Mouse (Mus musculus) bone marrow macrophage, adult 2 months (primary cell): Measurements from ENCODE around the gene Flvcr2. TPM values are rescaled to one million over a fixed set of nuclear protein-coding genes. Genes with fewer than 3 reads are reported as not detected.

ENCODE experiments used
- H3K27ac ChIP-seq: 2 replicates; pipeline ENCODE4 v1.5.1; 2012; ENCODE audit warnings: low read depth, low read length; ENCODE audit not compliant: insufficient read depth
- H3K4me1 ChIP-seq: 2 replicates; pipeline ENCODE4 v1.6.1; 2012; ENCODE audit warnings: low read length; ENCODE audit not compliant: control insufficient read depth, insufficient read depth
- H3K4me3 ChIP-seq: 2 replicates; pipeline ENCODE4 v1.5.1; 2012; ENCODE audit warnings: mild to moderate bottlenecking, low read length, moderate library complexity; ENCODE audit not compliant: insufficient read depth
- CTCF ChIP-seq: IDR thresholded peaks from 2 replicates; pipeline ENCODE4 v1.5.1; 2012; ENCODE audit warnings: low read depth, mild to moderate bottlenecking, low read length, moderate library complexity
- POLR2A ChIP-seq: IDR thresholded peaks from 2 replicates; pipeline ENCODE4 v1.6.1; 2012; ENCODE audit warnings: mild to moderate bottlenecking, low read depth, low read length, borderline replicate concordance
- polyA plus RNA-seq: library from polyadenylated mRNA; stranded (reverse); fragments of >200 nt; gene quantifications from 2 replicates; pipeline ENCODE4 v1.2.4, GENCODE M21; 2012; ENCODE audit not compliant: missing spikeins, insufficient read depth, insufficient read length

The Flvcr2 gene
- polyA plus RNA-seq, 1 experiment, result not detected

DNA sequence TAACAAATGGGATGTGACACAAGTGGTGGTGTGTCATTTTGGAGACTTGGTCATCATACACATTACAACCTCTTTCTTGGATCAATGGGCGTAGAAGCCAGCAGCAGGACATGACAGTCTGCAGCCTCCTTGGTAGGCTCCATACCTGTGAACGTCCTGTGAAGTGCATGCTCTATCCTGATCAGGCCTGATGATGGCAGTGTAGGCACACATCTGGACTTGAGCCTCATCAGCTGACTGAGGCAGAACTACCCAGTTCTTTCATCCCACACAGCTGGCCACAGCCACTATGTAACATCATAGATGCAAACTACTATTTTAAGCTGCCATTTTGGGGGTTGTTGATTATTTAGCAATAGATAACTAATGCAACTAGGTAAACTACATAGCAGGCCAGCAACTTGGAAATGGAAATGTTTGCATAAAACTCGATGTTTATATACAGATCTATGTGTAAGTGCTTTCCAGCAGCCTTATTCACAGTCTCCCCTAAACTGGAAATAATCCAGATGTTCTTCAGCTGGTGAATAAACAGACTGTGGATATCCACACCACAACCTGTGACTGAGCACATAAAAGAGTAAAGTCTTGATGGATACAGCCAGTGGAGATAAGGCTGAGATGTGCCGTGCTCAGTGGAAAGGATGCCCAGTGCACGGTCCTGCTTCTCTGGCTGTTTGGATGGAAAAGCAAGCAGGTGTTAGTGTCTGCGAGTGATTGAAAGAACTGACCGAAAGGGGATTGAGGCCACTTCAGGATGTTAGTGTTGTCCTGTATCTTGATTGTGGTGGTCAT, 102.0 kb downstream of the Flvcr2 start:
- Histone ChIP-seq H3K4me1 (no peaks in the 10 kb centered on the region), H3K4me3 (no peak overlapping the region), H3K27ac (no peak overlapping the region)
- TF ChIP-seq POLR2A (no peak), CTCF (no peak)

DNA sequence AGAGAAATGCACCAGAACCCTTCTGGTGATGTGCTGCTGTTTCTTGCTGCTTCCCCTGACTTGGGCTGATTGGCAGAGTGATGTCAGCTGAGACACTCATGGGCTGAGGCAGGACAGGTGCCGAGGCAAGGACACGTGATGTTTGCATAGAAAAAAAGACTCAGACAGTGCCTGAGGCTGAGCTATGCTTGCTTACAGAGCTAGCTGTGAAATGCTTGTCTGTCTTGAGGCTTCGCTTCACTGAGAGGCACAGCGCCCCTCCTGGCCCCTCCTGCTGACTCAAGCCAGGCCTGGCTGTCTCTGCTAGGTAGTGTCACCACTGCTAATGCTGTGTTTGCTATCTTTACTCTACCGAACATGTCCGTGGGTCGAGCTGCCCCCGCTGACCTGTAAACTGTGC, 104.3 kb downstream of the Flvcr2 start:
- no peak overlapping the region for H3K4me3 ChIP-seq
- TF ChIP-seq CTCF (no peak), POLR2A (no peak)
- no peaks in the 10 kb centered on the region for H3K4me1 ChIP-seq
- no peak overlapping the region for H3K27ac ChIP-seq

DNA sequence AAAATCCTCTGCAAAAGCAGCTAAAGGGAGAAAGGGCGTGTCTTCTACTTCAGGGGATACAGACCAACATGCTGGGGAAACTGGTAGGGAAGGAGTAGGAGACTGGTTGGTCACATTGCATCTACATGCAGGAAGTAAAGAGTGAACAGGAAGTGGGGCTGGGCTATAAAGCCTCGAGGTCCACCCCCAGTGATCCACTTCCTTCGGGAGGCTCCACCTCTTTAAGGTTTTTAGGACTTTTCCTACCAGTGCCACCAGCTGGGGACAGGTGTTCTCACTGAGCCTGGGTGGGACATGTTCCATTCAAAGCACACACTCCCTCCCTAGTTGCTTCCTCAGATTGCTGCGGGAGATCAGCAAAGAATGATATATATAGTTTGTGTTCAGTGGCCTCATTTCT, 107.5 kb downstream of the Flvcr2 start:
- Histone ChIP-seq H3K4me1 (no peaks in the 10 kb centered on the region), H3K27ac (no peak overlapping the region), H3K4me3 (no peak overlapping the region)
- TF ChIP-seq POLR2A (no peak), CTCF (no peak)

DNA sequence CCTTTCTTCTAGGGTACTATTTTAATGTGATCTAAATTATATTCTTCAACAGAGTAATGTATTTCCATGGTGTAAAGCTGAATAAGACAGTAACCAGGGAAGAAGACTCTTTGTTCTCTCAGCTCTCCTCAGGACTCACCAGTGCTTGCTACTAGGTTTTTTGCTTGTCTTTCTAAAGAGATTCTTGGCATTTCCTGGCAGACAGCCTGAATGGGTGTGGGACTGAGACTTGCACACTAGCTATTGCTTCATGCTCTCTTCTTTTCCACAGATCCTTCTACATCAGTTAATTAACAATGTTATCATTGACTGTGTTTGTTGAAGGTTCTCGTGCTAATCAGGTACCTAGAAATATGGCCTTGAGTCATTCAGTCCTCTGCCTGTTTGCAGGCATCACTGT, 107.9 kb downstream of the Flvcr2 start:
- Histone ChIP-seq H3K4me3 (no peak overlapping the region), H3K4me1 (no peaks in the 10 kb centered on the region), H3K27ac (no peak overlapping the region)
- no peak for TF ChIP-seq POLR2A
- TF ChIP-seq CTCF, result no peak

DNA sequence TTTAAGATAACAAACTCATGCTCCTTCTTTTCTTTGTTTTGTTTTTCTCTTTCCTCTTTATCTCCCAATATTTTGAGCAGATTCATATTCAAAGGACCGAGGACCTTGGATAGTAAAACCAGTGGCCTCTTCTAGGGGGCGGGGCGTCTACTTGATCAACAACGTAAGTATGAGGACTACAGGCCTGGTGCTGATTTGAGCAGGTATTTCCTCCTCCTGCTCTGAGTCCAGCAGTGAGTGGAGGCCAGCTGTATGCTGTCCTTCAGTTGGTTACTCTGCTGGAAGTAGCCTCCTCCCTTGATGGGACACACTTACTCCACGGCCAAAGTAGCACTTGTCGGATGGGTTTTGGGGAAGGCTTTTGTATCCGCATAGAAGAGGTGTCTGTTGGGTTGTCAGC, 111.0 kb downstream of the Flvcr2 start:
- H3K4me3 ChIP-seq, result no peak overlapping the region
- H3K27ac ChIP-seq, result no peak overlapping the region
- H3K4me1 ChIP-seq, result no peaks in the 10 kb centered on the region
- TF ChIP-seq POLR2A (no peak), CTCF (no peak)

DNA sequence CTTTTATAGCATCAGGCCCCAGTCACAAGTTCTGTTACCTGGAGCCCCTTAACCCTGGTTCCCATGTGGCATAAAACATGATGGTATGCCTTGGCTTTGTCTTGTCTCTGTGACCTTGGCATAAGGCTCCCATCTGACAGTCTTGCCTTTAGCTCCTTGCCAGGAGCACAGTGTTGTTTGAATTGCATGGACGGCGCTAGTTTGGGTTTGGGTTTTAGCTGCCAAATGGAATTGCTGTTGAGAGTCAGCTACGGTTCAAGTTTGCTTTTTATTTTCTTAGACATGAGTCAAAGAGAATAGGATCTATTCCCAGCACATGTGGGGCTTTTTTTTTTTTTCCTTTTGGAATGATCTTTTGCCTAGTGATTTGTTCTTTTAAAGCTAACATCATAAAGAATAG, 112.8 kb downstream of the Flvcr2 start:
- no peaks in the 10 kb centered on the region for H3K4me1 ChIP-seq
- H3K4me3 ChIP-seq, result no peak overlapping the region
- H3K27ac ChIP-seq, result no peak overlapping the region
- no peak for TF ChIP-seq POLR2A
- no peak for TF ChIP-seq CTCF

DNA sequence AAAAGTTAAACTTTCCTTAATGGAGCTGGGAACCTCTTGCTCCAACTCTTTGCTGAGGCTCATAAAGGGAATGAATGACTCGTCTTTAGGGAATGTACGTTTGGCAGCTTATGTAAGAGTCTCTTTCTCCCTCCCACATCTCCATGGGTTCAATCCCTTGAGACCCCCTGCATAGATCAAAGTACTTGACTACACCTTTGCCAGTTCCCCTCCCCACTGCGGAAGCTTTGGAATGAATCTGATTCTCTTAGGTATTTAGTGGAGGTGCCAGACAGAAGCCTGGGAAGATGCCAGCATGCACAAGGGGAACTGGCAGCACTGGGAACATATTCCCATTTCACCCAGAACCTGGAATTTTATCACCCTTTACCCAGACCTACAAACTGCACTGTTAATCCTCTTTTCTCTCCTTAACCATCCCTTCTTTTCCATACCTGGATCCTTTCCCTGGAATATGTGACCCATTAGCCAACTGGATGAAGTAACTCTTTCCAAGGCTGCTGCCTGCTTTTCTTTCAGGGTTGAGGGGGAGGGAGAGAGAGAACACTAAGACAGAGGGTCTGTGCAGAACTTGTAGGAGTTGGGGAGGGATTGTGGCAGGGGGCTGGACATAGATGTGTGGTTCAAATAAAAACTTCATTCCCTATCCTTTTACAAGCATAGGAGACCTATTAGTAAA, 113.3 kb downstream of the Flvcr2 start:
- TF ChIP-seq POLR2A (no peak), CTCF (no peak)
- no peak overlapping the region for H3K4me3 ChIP-seq
- no peaks in the 10 kb centered on the region for H3K4me1 ChIP-seq
- H3K27ac ChIP-seq, result no peak overlapping the region

DNA sequence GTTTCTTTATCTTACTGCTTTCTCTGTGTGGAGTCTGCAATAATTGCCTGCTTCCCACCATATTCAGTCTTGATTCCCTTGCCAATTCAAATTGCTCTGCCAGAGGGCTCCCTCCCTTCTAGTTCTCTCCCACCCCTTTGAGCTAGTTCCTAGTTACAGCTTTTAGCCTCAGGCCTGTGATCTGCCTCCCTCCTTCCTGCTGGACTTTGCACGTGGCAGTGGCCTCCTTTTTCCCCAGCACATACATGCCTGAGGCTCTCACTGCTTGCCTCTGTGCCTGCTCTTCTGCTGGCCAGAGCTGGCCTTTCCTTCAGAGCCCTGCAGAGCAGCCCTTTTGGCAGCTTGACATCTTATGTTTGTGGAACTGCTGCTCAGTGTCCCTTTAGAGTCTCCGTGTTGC, 116.2 kb downstream of the Flvcr2 start:
- Histone ChIP-seq H3K27ac (no peak overlapping the region), H3K4me1 (no peaks in the 10 kb centered on the region), H3K4me3 (no peak overlapping the region)
- TF ChIP-seq CTCF (no peak), POLR2A (no peak)

Other genes with a start within 250 kb of the Flvcr2 start
- 8.8 and 9.5 TPM in 2 replicates for gene Jdp2, start 147.5 kb upstream of the Flvcr2 start, polyA plus RNA-seq
- 10.9 and 11.9 TPM in 2 replicates for gene Batf, start 59.9 kb upstream of the Flvcr2 start, polyA plus RNA-seq
- gene Erg28, start 78.0 kb downstream of the Flvcr2 start, polyA plus RNA-seq, result 45.5 and 53.4 TPM in 2 replicates
- gene Ttll5, start 78.1 kb downstream of the Flvcr2 start, polyA plus RNA-seq, result 7.7 and 12.0 TPM in 2 replicates